Mouse (Mus musculus) midbrain, postnatal 0 days (tissue): Measurements from ENCODE around the gene Catip. TPM values are rescaled to one million over a fixed set of nuclear protein-coding genes. Genes with fewer than 3 reads are reported as not detected.

ENCODE experiments used
- ATAC-seq: fragments of 200-750 bp; cut with Nextera tagmentation; 2 replicates; pipeline ENCODE4 v1.8.0; 2017; ENCODE audit warnings: moderate number of reproducible peaks, mild to moderate bottlenecking, moderate TSS enrichment, moderate library complexity; ENCODE audit not compliant: low FRiP score
- DNase-seq: peaks from one replicate; pipeline ENCODE4 v3.0.0-alpha.2; 2015; ENCODE audit warnings: low spot score
- H3K27ac ChIP-seq: fragments of 300-500 bp; sonication (generic); 2 replicates; pipeline ENCODE4 v1.5.1; 2014; ENCODE audit warnings: low read depth, mild to moderate bottlenecking, low read length, mixed read lengths
- H3K27me3 ChIP-seq: fragments of 300-500 bp; sonication (generic); 2 replicates; pipeline ENCODE4 v1.6.1; 2014; ENCODE audit warnings: low read length, control low read depth, mixed read lengths; ENCODE audit not compliant: insufficient read depth
- H3K36me3 ChIP-seq: fragments of 300-500 bp; sonication (generic); 2 replicates; pipeline ENCODE4 v1.6.1; 2014; ENCODE audit warnings: low read length, control low read depth, mixed read lengths; ENCODE audit not compliant: insufficient read depth
- H3K4me1 ChIP-seq: fragments of 300-500 bp; sonication (generic); 2 replicates; pipeline ENCODE4 v1.6.1; 2014; ENCODE audit warnings: mild to moderate bottlenecking, control low read depth, antibody characterized with exemption, low read length, mixed read lengths; ENCODE audit not compliant: insufficient read depth
- H3K4me2 ChIP-seq: fragments of 300-500 bp; sonication (generic); 2 replicates; pipeline ENCODE4 v1.6.1; 2014; ENCODE audit warnings: low read depth, mild to moderate bottlenecking, low read length, mixed read lengths; ENCODE audit not compliant: poor library complexity, severe bottlenecking
- H3K4me3 ChIP-seq: fragments of 300-500 bp; sonication (generic); 2 replicates; pipeline ENCODE4 v1.5.1; 2014; ENCODE audit warnings: low read depth, mild to moderate bottlenecking, low read length, moderate library complexity
- H3K9ac ChIP-seq: fragments of 300-500 bp; sonication (generic); replicated peaks from 2 replicates; pipeline ENCODE4 v1.6.1; 2014; ENCODE audit warnings: mild to moderate bottlenecking, low read length, moderate library complexity, mixed read lengths; ENCODE audit not compliant: poor library complexity, severe bottlenecking
- H3K9me3 ChIP-seq: fragments of 300-500 bp; sonication (generic); 2 replicates; pipeline ENCODE4 v1.6.1; 2016; ENCODE audit warnings: low read length, control low read depth
- CTCF ChIP-seq: IDR thresholded peaks from 2 replicates; pipeline ENCODE4 v1.5.1; 2016; ENCODE audit warnings: antibody characterized with exemption, mild to moderate bottlenecking
- WGBS: fragments of 180-500 bp; shearing (Covaris S2); extraction: QIAGEN DNeasy Blood & Tissue Kit; methylation state at CpG from one replicate; pipeline ENCODE4 v1.1.7; 2014; 5-methylcytosine and 5-hydroxymethylcytosine counted together
- polyA plus RNA-seq: library from polyadenylated mRNA; unstranded; fragments of >200 nt; fragmentation: Nextera tagmentation; extraction: Ambion mirVana; gene quantifications from 2 replicates; pipeline ENCODE4 v1.2.1, GENCODE M21; 2015
- total RNA-seq: library from RNA; depleted of rRNA; stranded (reverse); fragments of >200 nt; gene quantifications from 2 replicates; pipeline ENCODE4 v1.2.3, GENCODE M21; 2014

The Catip gene
- total and polyA plus RNA-seq, 2 experiments from 2014 or later = 2.4 to 4.0 TPM

- H3K4me1 ChIP-seq = no peaks in the 10 kb centered on the region
- 95% methylated on average over 4 of the region's 4 CpGs for WGBS
- DNase-seq (no peak), ATAC-seq (no peak)
- no peak overlapping the region for H3K4me2 ChIP-seq
- no peak overlapping the region for H3K27ac ChIP-seq
- TF ChIP-seq CTCF = no peak
- H3K9me3 ChIP-seq = no peaks in the 10 kb centered on the region
- H3K36me3 ChIP-seq = no peaks in the 10 kb centered on the region
- H3K4me3 ChIP-seq = no peak overlapping the region
- no peak overlapping the region for H3K9ac ChIP-seq
- no peaks in the 10 kb centered on the region for H3K27me3 ChIP-seq
Observed at GRCm38 (mm10) chr1:74376396-74376795, 14.5 kb downstream of the Catip start.

GRCm38 (mm10) chr1:74379058-74379504, 17.2 kb downstream of the Catip start:
- Histone ChIP-seq H3K36me3 (no peaks in the 10 kb centered on the region), H3K4me1 (no peaks in the 10 kb centered on the region), H3K27me3 (no peaks in the 10 kb centered on the region), H3K9ac (no peak overlapping the region), H3K27ac (no peak overlapping the region), H3K9me3 (no peaks in the 10 kb centered on the region), H3K4me3 (no peak overlapping the region), H3K4me2 (no peak overlapping the region)
- no peak for DNase-seq
- no peak for TF ChIP-seq CTCF
- 85% methylated on average over 7 of the region's 7 CpGs for WGBS
- no peak for ATAC-seq

GRCm38 (mm10) chr1:74380484-74380883, 18.6 kb downstream of the Catip start:
- no peak overlapping the region for H3K4me3 ChIP-seq
- ATAC-seq (no peak), DNase-seq (no peak)
- no peaks in the 10 kb centered on the region for H3K4me1 ChIP-seq
- no peaks in the 10 kb centered on the region for H3K27me3 ChIP-seq
- H3K4me2 ChIP-seq = no peak overlapping the region
- no peaks in the 10 kb centered on the region for H3K9me3 ChIP-seq
- no peak overlapping the region for H3K9ac ChIP-seq
- no peak for TF ChIP-seq CTCF
- 87% methylated on average over 5 of the region's 5 CpGs for WGBS
- H3K36me3 ChIP-seq = no peaks in the 10 kb centered on the region
- no peak overlapping the region for H3K27ac ChIP-seq

- no peak overlapping the region for H3K27ac ChIP-seq
- 88% methylated on average over 10 of the region's 10 CpGs for WGBS
Observed at GRCm38 (mm10) chr1:74381588-74382021, 19.7 kb downstream of the Catip start.

GRCm38 (mm10) chr1:74383385-74383784, 21.5 kb downstream of the Catip start:
- WGBS = 89% methylated on average over 13 of the region's 13 CpGs

More at GRCm38 (mm10) chr1:74381588-74382021, 19.7 kb downstream of the Catip start:
- no peak for ATAC-seq
- Histone ChIP-seq H3K4me3 (no peak overlapping the region), H3K9ac (no peak overlapping the region), H3K4me1 (no peaks in the 10 kb centered on the region), H3K4me2 (no peak overlapping the region), H3K27me3 (no peaks in the 10 kb centered on the region), H3K9me3 (no peaks in the 10 kb centered on the region), H3K36me3 (no peaks in the 10 kb centered on the region)
- no peak for DNase-seq
- no peak for TF ChIP-seq CTCF

GRCm38 (mm10) chr1:74384525-74384924, 22.6 kb downstream of the Catip start:
- no peaks in the 10 kb centered on the region for H3K36me3 ChIP-seq
- WGBS = 85% methylated on average over 8 of the region's 8 CpGs
- H3K27me3 ChIP-seq = no peaks in the 10 kb centered on the region
- no peaks in the 10 kb centered on the region for H3K4me1 ChIP-seq
- no peak for ATAC-seq
- no peaks in the 10 kb centered on the region for H3K9me3 ChIP-seq
- H3K9ac ChIP-seq = no peak overlapping the region
- H3K4me2 ChIP-seq = no peak overlapping the region
- DNase-seq = no peak
- H3K4me3 ChIP-seq = no peak overlapping the region
- H3K27ac ChIP-seq = no peak overlapping the region
- TF ChIP-seq CTCF = no peak

More at GRCm38 (mm10) chr1:74383385-74383784, 21.5 kb downstream of the Catip start:
- Histone ChIP-seq H3K27me3 (no peaks in the 10 kb centered on the region), H3K9me3 (no peaks in the 10 kb centered on the region), H3K4me2 (no peak overlapping the region), H3K9ac (no peak overlapping the region), H3K36me3 (no peaks in the 10 kb centered on the region), H3K4me3 (no peak overlapping the region), H3K4me1 (no peaks in the 10 kb centered on the region), H3K27ac (no peak overlapping the region)
- DNase-seq = no peak
- TF ChIP-seq CTCF = no peak
- ATAC-seq = no peak
